Mouse (Mus musculus): ENCODE data around the gene Slc6a20a. TPM values are rescaled to one million over a fixed set of nuclear protein-coding genes. Genes with fewer than 3 reads are reported as not detected.

Gene Slc6a20a
- 2.2 and 3.2 TPM in 2 replicates for polyA plus RNA-seq (2012; rRNA removed)

GRCm38 (mm10) chr9:123678327-123679105 lies at the start of gene Slc6a20a, which contains the start of gene Ccr9:
Gene Slc6a20a, minus strand, starts transcription at chr9:123678885.
Gene Ccr9, plus strand, starts transcription at chr9:123678439.

GRCm38 (mm10) chr9:123717186-123718008 lies 38.7 kb upstream of the Slc6a20a start, which contains the start of gene Lztfl1:
Gene Lztfl1, minus strand, starts transcription at chr9:123717697.

GRCm38 (mm10) chr9:123632281-123632680 lies 46.4 kb downstream of the Slc6a20a start, which contains the start of gene Slc6a20b:
Gene Slc6a20b, minus strand, starts transcription at chr9:123632565.

Other genes with a start within 250 kb of the Slc6a20a start
- 10.9 and 12.9 TPM in 2 replicates for gene Limd1, start 200.2 kb downstream of the Slc6a20a start, polyA plus RNA-seq (2012; rRNA removed)
- gene Sacm1l, start 149.1 kb downstream of the Slc6a20a start, polyA plus RNA-seq (2012; rRNA removed): 10.3 and 12.4 TPM in 2 replicates
- gene Slc6a20b, start 46.3 kb downstream of the Slc6a20a start, polyA plus RNA-seq (2012; rRNA removed): 0.19 and 0.24 TPM in 2 replicates
- 0.11 and 0.21 TPM in 2 replicates for gene Ccr9, start 446 bp downstream of the Slc6a20a start, polyA plus RNA-seq (2012; rRNA removed)
- 6.9 and 7.0 TPM in 2 replicates for gene Lztfl1, start 38.8 kb upstream of the Slc6a20a start, polyA plus RNA-seq (2012; rRNA removed)
- 0.02 and 0.03 TPM in 2 replicates for gene Cxcr6, start 127.6 kb upstream of the Slc6a20a start, polyA plus RNA-seq (2012; rRNA removed)
- 2.0 and 2.2 TPM in 2 replicates for gene Fyco1, start 173.0 kb upstream of the Slc6a20a start, polyA plus RNA-seq (2012; rRNA removed)
- gene Xcr1, start 183.1 kb upstream of the Slc6a20a start, polyA plus RNA-seq (2012; rRNA removed): under 0.01 TPM in 1 of 2 replicates, not detected in the other